Mouse (Mus musculus) testis, postnatal 14 days (tissue): ENCODE measurements at regions not wholly inside any gene's neighbourhood (a gene's known extent, or its start where the extent isn't known, plus 50 kb on each side); places are given as distances from the start of the nearest gene placed in this dataset.

Experiments
- DNase-seq: peaks from one replicate; pipeline ENCODE4 v3.0.0; 2021; ENCODE audit warnings: low spot score

DNA sequence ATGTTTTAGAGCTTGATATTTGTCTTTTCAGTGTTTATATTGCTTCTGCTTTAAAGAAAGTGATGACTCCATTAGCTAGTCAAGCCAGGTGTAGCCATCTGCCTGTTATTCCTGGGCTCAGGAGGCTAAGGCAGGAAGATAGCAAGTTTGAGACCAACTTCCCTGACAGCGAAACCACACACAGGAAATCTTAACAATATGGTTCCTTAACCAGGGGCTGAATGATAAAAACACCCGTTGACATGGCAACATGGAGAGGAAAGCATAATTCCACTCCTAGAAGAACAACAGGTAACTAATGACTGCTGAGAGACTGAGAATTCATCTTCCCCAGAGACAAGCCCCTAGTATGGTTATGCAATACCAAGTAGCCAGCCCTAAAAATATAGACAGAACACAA is 553.6 kb upstream of the Acvr2a start:
- no peak for DNase-seq
